Mouse (Mus musculus): ENCODE results near the gene 2300002M23Rik. TPM values are rescaled to one million over a fixed set of nuclear protein-coding genes. Genes with fewer than 3 reads are reported as not detected.

2300002M23Rik gene
- not detected for polyA plus RNA-seq (2014; fragmentation: Illumina TruSeq; extraction: RNeasy Lipid Tissue Mini Kit (QIAGEN cat#74804); ENCODE audit: low replicate concordance)

DNA sequence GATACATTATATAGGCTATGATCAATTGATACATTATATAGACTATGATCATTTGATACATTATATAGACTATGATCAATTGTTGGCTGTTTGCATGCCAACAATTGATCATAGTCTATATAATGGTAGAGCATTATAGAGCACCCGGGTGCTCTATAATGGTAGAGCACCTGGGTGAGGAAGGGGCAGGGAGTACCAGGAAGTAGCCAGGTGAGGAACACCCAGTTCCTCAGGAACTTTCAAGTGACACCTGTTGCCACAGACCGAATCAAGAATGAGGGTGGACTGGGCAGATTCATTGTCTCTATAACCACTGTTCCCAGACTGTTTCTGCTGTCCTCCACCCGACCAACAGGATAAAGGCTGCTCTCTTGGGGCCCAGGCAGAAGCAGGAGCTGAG, at the start of gene 2300002M23Rik:
Gene 2300002M23Rik, plus strand, starts transcription at position 301 of the 400 bp plus-strand sequence.

GRCm38 (mm10) chr17:35532901-35533300, 34.3 kb upstream of the 2300002M23Rik start, which contains the start of gene Psors1c2:
Gene Psors1c2 (plus strand): TSS chr17:35533201.

DNA sequence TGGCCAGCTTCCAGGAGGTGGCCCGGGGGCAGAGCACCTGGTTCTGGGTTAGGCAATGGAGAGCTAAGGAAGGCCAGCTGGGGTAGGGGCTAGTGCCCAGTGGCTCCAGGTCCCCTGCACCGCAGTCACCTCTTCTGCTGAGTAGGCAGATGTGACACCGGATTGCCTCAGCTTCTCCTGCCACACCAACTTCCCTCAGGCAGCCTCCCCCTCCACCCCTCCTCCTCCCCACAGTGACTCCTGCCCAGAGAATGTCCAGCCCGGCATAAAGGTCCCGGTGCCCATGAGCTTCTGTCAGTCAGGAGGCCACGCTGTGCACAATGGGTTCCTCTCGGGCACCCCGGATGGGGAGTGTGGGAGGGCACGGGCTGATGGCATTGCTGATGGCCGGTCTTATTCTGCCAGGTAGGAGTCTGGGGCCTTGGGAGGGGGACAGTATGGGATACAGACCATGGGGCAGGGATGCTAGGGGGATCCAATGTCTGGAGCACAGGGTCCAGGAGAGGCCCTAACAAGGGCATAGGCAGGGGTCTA, 15.3 kb upstream of the 2300002M23Rik start, which contains the start of gene Cdsn:
Gene Cdsn, plus strand, starts transcription at position 248 of the 534 bp plus-strand sequence.

DNA sequence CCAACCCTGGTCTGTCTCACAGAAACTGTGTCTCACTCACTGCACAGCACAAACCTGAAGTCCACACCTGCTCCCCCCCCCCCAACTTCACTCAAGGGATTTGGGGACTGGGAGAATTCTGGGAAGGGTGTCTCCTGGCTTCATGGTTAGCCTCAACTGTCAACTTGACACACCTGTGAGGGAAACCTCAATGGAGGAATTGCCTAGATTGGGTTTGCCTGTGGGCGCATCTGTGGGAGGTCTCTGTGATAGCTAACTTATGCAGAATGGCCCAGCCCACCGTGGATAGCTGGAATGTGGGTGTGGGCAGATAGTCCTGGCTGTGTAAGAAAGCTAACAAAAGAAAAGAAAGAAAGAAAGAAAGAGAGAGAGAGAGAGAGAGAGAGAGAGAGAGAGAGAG, 34.0 kb downstream of the 2300002M23Rik start, which contains the start of gene Sfta2:
Gene Sfta2, plus strand, starts transcription at position 301 of the 400 bp plus-strand sequence.

Other genes starting within 250 kb of the 2300002M23Rik start
- gene H2-Q1, start 247.0 kb upstream of the 2300002M23Rik start, polyA plus RNA-seq (2014; fragmentation: Illumina TruSeq; extraction: RNeasy Lipid Tissue Mini Kit (QIAGEN cat#74804); ENCODE audit: low replicate concordance), result 506 TPM
- 3,607 TPM for gene H2-Q2, start 225.2 kb upstream of the 2300002M23Rik start, polyA plus RNA-seq (2014; fragmentation: Illumina TruSeq; extraction: RNeasy Lipid Tissue Mini Kit (QIAGEN cat#74804); ENCODE audit: low replicate concordance)
- gene H2-Q4, start 187.8 kb upstream of the 2300002M23Rik start, polyA plus RNA-seq (2014; fragmentation: Illumina TruSeq; extraction: RNeasy Lipid Tissue Mini Kit (QIAGEN cat#74804); ENCODE audit: low replicate concordance), result 51.5 TPM
- 7.5 TPM for gene H2-Q6, start 142.6 kb upstream of the 2300002M23Rik start, polyA plus RNA-seq (2014; fragmentation: Illumina TruSeq; extraction: RNeasy Lipid Tissue Mini Kit (QIAGEN cat#74804); ENCODE audit: low replicate concordance)
- gene H2-Q7, start 128.3 kb upstream of the 2300002M23Rik start, polyA plus RNA-seq (2014; fragmentation: Illumina TruSeq; extraction: RNeasy Lipid Tissue Mini Kit (QIAGEN cat#74804); ENCODE audit: low replicate concordance), result 11.4 TPM
- 2.3 TPM for gene H2-Q10, start 97.4 kb upstream of the 2300002M23Rik start, polyA plus RNA-seq (2014; fragmentation: Illumina TruSeq; extraction: RNeasy Lipid Tissue Mini Kit (QIAGEN cat#74804); ENCODE audit: low replicate concordance)
- not detected for gene Pou5f1, start 61.4 kb upstream of the 2300002M23Rik start, polyA plus RNA-seq (2014; fragmentation: Illumina TruSeq; extraction: RNeasy Lipid Tissue Mini Kit (QIAGEN cat#74804); ENCODE audit: low replicate concordance)
- 1.3 TPM for gene Tcf19, start 50.6 kb upstream of the 2300002M23Rik start, polyA plus RNA-seq (2014; fragmentation: Illumina TruSeq; extraction: RNeasy Lipid Tissue Mini Kit (QIAGEN cat#74804); ENCODE audit: low replicate concordance)
- 0.74 TPM for gene Cchcr1, start 50.4 kb upstream of the 2300002M23Rik start, polyA plus RNA-seq (2014; fragmentation: Illumina TruSeq; extraction: RNeasy Lipid Tissue Mini Kit (QIAGEN cat#74804); ENCODE audit: low replicate concordance)
- gene Psors1c2, start 34.2 kb upstream of the 2300002M23Rik start, polyA plus RNA-seq (2014; fragmentation: Illumina TruSeq; extraction: RNeasy Lipid Tissue Mini Kit (QIAGEN cat#74804); ENCODE audit: low replicate concordance), result not detected
- not detected for gene Cdsn, start 15.3 kb upstream of the 2300002M23Rik start, polyA plus RNA-seq (2014; fragmentation: Illumina TruSeq; extraction: RNeasy Lipid Tissue Mini Kit (QIAGEN cat#74804); ENCODE audit: low replicate concordance)
- gene Sfta2, start 34.1 kb downstream of the 2300002M23Rik start, polyA plus RNA-seq (2014; fragmentation: Illumina TruSeq; extraction: RNeasy Lipid Tissue Mini Kit (QIAGEN cat#74804); ENCODE audit: low replicate concordance), result not detected
- not detected for gene Gm9573, start 59.2 kb downstream of the 2300002M23Rik start, polyA plus RNA-seq (2014; fragmentation: Illumina TruSeq; extraction: RNeasy Lipid Tissue Mini Kit (QIAGEN cat#74804); ENCODE audit: low replicate concordance)
- not detected for gene Mucl3, start 76.2 kb downstream of the 2300002M23Rik start, polyA plus RNA-seq (2014; fragmentation: Illumina TruSeq; extraction: RNeasy Lipid Tissue Mini Kit (QIAGEN cat#74804); ENCODE audit: low replicate concordance)
- gene Vars2, start 100.1 kb downstream of the 2300002M23Rik start, polyA plus RNA-seq (2014; fragmentation: Illumina TruSeq; extraction: RNeasy Lipid Tissue Mini Kit (QIAGEN cat#74804); ENCODE audit: low replicate concordance), result 0.59 TPM
- 2.7 TPM for gene Gtf2h4, start 106.3 kb downstream of the 2300002M23Rik start, polyA plus RNA-seq (2014; fragmentation: Illumina TruSeq; extraction: RNeasy Lipid Tissue Mini Kit (QIAGEN cat#74804); ENCODE audit: low replicate concordance)
- gene Ddr1, start 137.2 kb downstream of the 2300002M23Rik start, polyA plus RNA-seq (2014; fragmentation: Illumina TruSeq; extraction: RNeasy Lipid Tissue Mini Kit (QIAGEN cat#74804); ENCODE audit: low replicate concordance), result 4.8 TPM

Data from small intestine, adult 10 weeks (tissue).